Mouse (Mus musculus) liver, embryonic 11.5 days (tissue): Measurements from ENCODE around the gene Gnai1. TPM values are rescaled to one million over a fixed set of nuclear protein-coding genes. Genes with fewer than 3 reads are reported as not detected.

Experiments
- ATAC-seq: fragments of 200-750 bp; cut with Nextera tagmentation; replicated peaks from 2 replicates; pipeline ENCODE4 v1.8.0; 2017; ENCODE audit warnings: moderate number of reproducible peaks, mild to moderate bottlenecking, moderate TSS enrichment, moderate library complexity; ENCODE audit not compliant: low FRiP score
- DNase-seq: peaks from one replicate; pipeline ENCODE4 v3.0.0-alpha.2; 2017; ENCODE audit warnings: low spot score
- H3K27ac ChIP-seq: fragments of 300-500 bp; sonication (generic); 2 replicates; pipeline ENCODE4 v1.5.1; 2014; ENCODE audit warnings: mild to moderate bottlenecking, low read depth, low read length, control low read depth
- H3K27me3 ChIP-seq: fragments of 300-500 bp; sonication (generic); replicated peaks from 2 replicates; pipeline ENCODE4 v1.6.1; 2014; ENCODE audit warnings: low read length, mixed read lengths; ENCODE audit not compliant: control insufficient read depth, insufficient read depth
- H3K36me3 ChIP-seq: fragments of 300-500 bp; sonication (generic); 2 replicates; pipeline ENCODE4 v1.6.1; 2014; ENCODE audit warnings: mild to moderate bottlenecking, low read length, moderate library complexity, mixed read lengths; ENCODE audit not compliant: control insufficient read depth, insufficient read depth
- H3K4me1 ChIP-seq: fragments of 300-500 bp; sonication (generic); replicated peaks from 2 replicates; pipeline ENCODE4 v1.6.1; 2014; ENCODE audit warnings: low read length, mixed read lengths; ENCODE audit not compliant: control insufficient read depth, insufficient read depth
- H3K4me2 ChIP-seq: fragments of 300-500 bp; sonication (generic); 2 replicates; pipeline ENCODE4 v1.6.1; 2014; ENCODE audit warnings: mild to moderate bottlenecking, control low read depth, moderate library complexity
- H3K4me3 ChIP-seq: fragments of 300-500 bp; sonication (generic); 2 replicates; pipeline ENCODE4 v1.5.1; 2014; ENCODE audit warnings: low read depth, low read length, control low read depth
- H3K9ac ChIP-seq: fragments of 300-500 bp; sonication (generic); 2 replicates; pipeline ENCODE4 v1.6.1; 2014; ENCODE audit warnings: low read depth, low read length, control low read depth
- H3K9me3 ChIP-seq: fragments of 300-500 bp; sonication (generic); 2 replicates; pipeline ENCODE4 v1.6.1; 2016; ENCODE audit warnings: low read length, inconsistent platforms, mixed read lengths; ENCODE audit not compliant: control insufficient read depth
- WGBS: fragments of 180-500 bp; shearing (Covaris S2); extraction: QIAGEN DNeasy Blood & Tissue Kit; methylation state at CpG from one replicate; pipeline ENCODE4 v1.1.7; 2014; 5-methylcytosine and 5-hydroxymethylcytosine counted together
- polyA plus RNA-seq: library from polyadenylated mRNA; unstranded; fragments of >200 nt; fragmentation: Nextera tagmentation; extraction: Ambion mirVana; gene quantifications from 2 replicates; pipeline ENCODE4 v1.2.1, GENCODE M21; 2014

The Gnai1 gene
- polyA plus RNA-seq, 1 experiment from 2014 or later: 7.5 TPM

DNA sequence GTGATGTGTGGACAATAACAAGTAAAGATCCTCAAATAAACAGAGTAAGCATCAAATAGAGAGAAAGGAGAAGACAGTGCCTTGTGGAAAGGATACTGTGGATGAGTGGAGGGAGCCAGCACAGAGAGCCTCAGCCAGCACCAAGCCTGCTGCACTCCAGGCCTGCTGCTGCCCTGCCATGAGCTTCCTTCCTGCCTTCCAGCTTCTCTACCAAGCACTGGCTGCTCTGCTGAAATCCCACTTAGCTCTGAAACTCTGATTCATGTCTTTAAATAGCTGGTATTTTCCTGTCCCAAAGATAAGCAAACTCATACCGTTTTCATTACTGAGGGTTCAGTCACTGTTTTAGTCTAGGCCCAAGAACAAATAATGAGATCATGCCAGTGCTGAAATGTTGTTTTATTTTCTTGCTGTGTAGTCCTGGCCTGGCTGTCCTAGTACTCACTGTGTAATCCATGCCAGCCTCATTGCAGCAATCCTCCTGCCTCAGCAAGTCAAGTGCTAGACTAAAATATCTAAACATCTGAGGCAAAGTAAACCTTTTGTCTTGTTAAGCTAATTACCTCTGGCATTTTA, 52.8 kb downstream of the Gnai1 start:
- DNase-seq (no peak), ATAC-seq (no peak)
- no peak overlapping the region for H3K4me2 ChIP-seq
- H3K27me3 ChIP-seq: no peaks in the 10 kb centered on the region
- H3K4me3 ChIP-seq: no peak overlapping the region
- no peak overlapping the region for H3K27ac ChIP-seq
- no peak overlapping the region for H3K9ac ChIP-seq
- no peaks in the 10 kb centered on the region for H3K36me3 ChIP-seq
- WGBS: 23% methylated on average over 1 of the region's 1 CpGs
- no peaks in the 10 kb centered on the region for H3K9me3 ChIP-seq
- H3K4me1 ChIP-seq: no peaks in the 10 kb centered on the region

DNA sequence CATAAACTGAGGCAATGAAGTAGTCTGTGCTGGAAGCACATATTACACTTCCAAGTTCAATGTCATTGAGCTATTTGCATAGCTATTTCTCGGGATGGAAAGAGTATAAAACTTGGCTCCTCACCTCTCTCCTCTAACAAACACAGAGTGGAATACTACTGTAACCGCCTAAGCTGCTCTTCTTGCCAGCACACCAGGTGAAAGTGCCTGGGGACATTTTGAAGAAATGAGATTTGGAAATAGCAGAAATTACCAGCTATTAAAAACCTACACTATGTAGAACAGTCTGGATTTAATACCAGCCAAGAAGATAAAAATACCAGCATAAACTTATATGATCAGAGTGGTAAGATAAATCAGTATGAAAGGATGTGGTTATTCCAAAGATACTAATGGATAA, 63.6 kb downstream of the Gnai1 start:
- Histone ChIP-seq H3K9ac (no peak overlapping the region), H3K4me1 (no peaks in the 10 kb centered on the region), H3K36me3 (no peaks in the 10 kb centered on the region), H3K9me3 (no peaks in the 10 kb centered on the region), H3K27ac (no peak overlapping the region), H3K27me3 (no peaks in the 10 kb centered on the region), H3K4me2 (no peak overlapping the region), H3K4me3 (no peak overlapping the region)
- DNase-seq (no peak), ATAC-seq (no peak)
- WGBS: 74% methylated on average over 2 of the region's 2 CpGs

DNA sequence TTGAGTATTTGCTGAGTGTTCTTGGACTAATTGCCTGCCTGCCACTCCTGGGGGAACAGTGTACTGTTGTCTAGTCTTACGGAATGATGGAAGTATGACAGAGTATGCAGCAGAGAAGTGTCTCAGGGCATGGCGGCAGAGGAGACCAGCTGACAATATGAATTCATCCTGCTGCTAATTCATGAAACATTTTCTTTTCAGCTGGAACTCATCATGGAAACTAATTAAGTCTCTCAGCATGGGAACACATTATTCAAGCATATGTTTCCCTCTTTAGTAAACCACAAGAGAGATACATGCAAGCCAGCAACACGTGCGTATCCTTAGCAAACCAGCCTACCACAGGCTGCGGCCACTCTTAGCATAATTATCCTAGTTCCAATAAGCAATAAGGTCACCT, 67.4 kb downstream of the Gnai1 start:
- ATAC-seq: no peak

DNA sequence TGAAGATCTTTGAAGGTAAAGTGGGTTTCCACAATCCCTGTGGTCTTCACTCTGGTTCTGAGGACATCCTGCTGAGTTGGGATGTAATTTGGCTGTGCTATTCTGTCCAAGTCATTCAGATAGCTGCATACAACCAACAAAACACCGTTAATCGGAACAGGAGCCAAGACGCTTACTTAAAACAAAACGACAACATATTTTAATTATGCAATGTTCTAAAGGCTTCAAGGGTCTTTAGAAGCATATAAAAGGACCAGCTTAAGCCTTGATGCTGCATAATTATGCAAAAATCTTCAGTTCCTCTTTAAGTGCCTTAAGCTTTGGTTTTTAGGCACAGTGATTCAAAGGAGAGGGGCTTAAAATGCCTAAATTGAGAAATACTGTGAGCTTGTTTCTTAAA, 70.6 kb downstream of the Gnai1 start:
- 77% methylated on average over 4 of the region's 4 CpGs for WGBS
- Histone ChIP-seq H3K36me3 (0 out of 2 replicates have a peak, but pooled peaks cover 2% of the 10 kb centered on the region), H3K27me3 (no peaks in the 10 kb centered on the region), H3K27ac (no peak overlapping the region), H3K9ac (no peak overlapping the region), H3K4me3 (no peak overlapping the region), H3K4me2 (no peak overlapping the region), H3K9me3 (no peaks in the 10 kb centered on the region), H3K4me1 (no peaks in the 10 kb centered on the region)
- DNase-seq: no peak
- ATAC-seq: no peak

More for the DNA sequence above, 67.4 kb downstream of the Gnai1 start:
- Histone ChIP-seq H3K9ac (no peak overlapping the region), H3K9me3 (no peaks in the 10 kb centered on the region), H3K27me3 (no peaks in the 10 kb centered on the region), H3K36me3 (no peaks in the 10 kb centered on the region), H3K4me2 (no peak overlapping the region), H3K4me1 (no peaks in the 10 kb centered on the region), H3K27ac (no peak overlapping the region), H3K4me3 (no peak overlapping the region)
- no peak for DNase-seq
- 88% methylated on average over 5 of the region's 5 CpGs for WGBS

DNA sequence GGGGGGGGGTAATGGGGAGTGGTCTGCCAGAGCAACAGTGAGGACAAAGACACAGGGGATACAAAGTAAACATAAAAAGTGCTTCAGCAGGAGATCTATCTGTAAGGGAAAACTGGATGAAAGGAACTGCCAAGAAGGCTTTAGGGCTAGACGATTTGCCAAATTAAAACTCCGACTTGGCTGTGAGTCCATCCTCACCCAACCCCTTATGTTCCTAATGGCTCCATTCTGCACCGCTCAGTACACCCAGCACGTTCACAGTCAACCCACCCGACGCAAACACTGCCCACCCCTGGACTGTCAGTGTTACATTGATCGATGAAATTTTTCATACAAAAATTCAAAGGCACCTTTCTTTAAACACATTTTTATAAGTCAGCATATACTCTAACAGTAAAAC, 71.5 kb downstream of the Gnai1 start:
- 0 out of 2 replicates have a peak, but pooled peaks cover 2% of the 10 kb centered on the region for H3K36me3 ChIP-seq
- H3K9ac ChIP-seq: no peak overlapping the region
- ATAC-seq (no peak), DNase-seq (no peak)
- H3K4me3 ChIP-seq: no peak overlapping the region
- H3K27ac ChIP-seq: no peak overlapping the region
- 85% methylated on average over 7 of the region's 7 CpGs for WGBS
- H3K9me3 ChIP-seq: no peaks in the 10 kb centered on the region
- no peak overlapping the region for H3K4me2 ChIP-seq
- no peaks in the 10 kb centered on the region for H3K4me1 ChIP-seq
- no peaks in the 10 kb centered on the region for H3K27me3 ChIP-seq

DNA sequence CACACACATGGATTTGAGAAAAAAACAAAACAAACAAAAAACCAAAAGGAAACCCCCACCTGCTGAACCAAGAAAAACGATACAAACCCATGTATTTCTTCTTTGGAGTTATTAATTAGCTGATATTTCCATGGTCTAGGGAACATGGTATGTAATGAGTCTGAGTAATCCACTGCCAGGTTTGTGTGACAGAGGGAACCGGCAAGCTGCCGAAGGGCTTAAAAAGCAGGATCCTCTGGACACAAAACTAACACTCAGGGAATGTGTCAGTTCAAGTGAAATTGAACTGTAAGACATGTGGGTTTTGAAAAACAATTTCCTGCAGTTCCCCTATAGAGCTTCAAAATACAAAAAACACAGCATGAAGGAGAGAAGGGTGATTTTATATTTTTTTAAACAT, 72.1 kb downstream of the Gnai1 start:
- Histone ChIP-seq H3K4me2 (no peak overlapping the region), H3K9ac (no peak overlapping the region), H3K27me3 (no peaks in the 10 kb centered on the region), H3K9me3 (no peaks in the 10 kb centered on the region), H3K4me3 (no peak overlapping the region), H3K36me3 (0 out of 2 replicates have a peak, but pooled peaks cover 2% of the 10 kb centered on the region), H3K27ac (no peak overlapping the region), H3K4me1 (no peaks in the 10 kb centered on the region)
- ATAC-seq (no peak), DNase-seq (no peak)
- WGBS: 85% methylated on average over 3 of the region's 3 CpGs

DNA sequence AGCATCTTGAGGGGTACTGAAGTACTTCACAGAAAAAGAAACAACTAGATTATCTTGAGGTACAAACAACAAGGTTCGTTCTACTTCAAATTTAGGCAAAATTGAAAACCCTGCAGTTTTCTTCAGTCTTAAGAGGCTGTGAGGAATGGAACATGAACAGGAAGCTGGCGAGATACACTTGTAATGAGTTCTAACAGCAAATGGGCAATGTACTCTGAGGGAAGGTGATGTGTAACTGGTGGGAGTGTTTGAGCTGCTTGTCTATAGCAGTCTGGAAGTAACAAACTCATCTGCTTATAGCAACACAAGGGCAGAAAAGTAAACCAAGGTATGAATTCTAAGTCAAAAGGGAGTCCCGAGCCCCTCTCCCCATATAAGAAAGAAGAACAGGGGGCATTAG, 78.1 kb downstream of the Gnai1 start:
- Histone ChIP-seq H3K4me3 (no peak overlapping the region), H3K4me1 (no peaks in the 10 kb centered on the region), H3K4me2 (no peak overlapping the region), H3K9me3 (no peaks in the 10 kb centered on the region), H3K27me3 (no peaks in the 10 kb centered on the region), H3K9ac (no peak overlapping the region), H3K36me3 (0 out of 2 replicates have a peak, but pooled peaks cover 2% of the 10 kb centered on the region), H3K27ac (no peak overlapping the region)
- DNase-seq (no peak), ATAC-seq (no peak)
- WGBS: 68% methylated on average over 3 of the region's 3 CpGs

DNA sequence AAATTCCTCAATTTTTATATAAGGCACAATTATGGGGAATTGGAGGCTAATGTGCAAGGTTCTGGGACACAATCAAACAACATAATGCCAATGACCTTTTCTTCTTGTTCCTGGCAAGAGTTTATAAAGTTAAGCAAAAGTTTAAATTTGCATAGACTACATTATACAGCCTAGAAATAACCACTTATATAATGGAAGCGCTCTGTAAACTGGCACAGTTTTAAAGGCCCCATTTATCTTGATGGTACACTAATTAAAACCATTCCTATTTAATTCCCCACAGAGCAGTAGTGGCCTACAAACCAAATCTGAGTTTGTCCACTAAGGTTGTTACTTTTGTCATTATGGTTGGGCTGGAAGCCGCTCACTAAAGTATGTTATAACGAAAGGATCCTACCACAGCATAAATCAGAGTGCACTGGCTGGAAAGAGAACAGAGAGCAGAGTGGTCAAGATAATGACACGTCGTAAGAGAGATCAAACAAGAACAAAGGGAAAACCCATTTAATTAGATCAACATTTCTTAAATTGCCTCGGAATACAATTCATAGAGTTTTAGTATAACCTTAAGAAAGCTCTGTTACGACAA, 85.7 kb downstream of the Gnai1 start:
- 90% methylated on average over 7 of the region's 7 CpGs for WGBS
- no peaks in the 10 kb centered on the region for H3K36me3 ChIP-seq
- H3K27me3 ChIP-seq: no peaks in the 10 kb centered on the region
- H3K4me3 ChIP-seq: no peak overlapping the region
- H3K4me1 ChIP-seq: no peaks in the 10 kb centered on the region
- ATAC-seq (no peak), DNase-seq (no peak)
- H3K9me3 ChIP-seq: no peaks in the 10 kb centered on the region
- H3K9ac ChIP-seq: no peak overlapping the region
- H3K27ac ChIP-seq: no peak overlapping the region
- no peak overlapping the region for H3K4me2 ChIP-seq
